Mouse (Mus musculus) heart, adult 2 months (tissue): ENCODE measurements around the gene Mpped1. TPM values are rescaled to one million over a fixed set of nuclear protein-coding genes. Genes with fewer than 3 reads are reported as not detected.

Experiments used
- DNase-seq, 2 experiments: peaks; one replicate each; pipeline ENCODE4 v3.0.0; 2021
- H3K27ac ChIP-seq: fragments of 200-600 bp; 2 replicates; pipeline ENCODE4 v1.8.1; 2022
- H3K27me3 ChIP-seq: fragments of 200-500 bp; 2 replicates; pipeline ENCODE4 v1.6.1; 2012; ENCODE audit warnings: mild to moderate bottlenecking, low read length, inconsistent platforms, mixed read lengths; ENCODE audit not compliant: control insufficient read depth, insufficient read depth
- H3K36me3 ChIP-seq: fragments of 200-500 bp; 2 replicates; pipeline ENCODE4 v1.6.1; 2012; ENCODE audit warnings: low read length, inconsistent platforms; ENCODE audit not compliant: control insufficient read depth, insufficient read depth
- H3K4me1 ChIP-seq: fragments of 200-500 bp; 2 replicates; pipeline ENCODE4 v1.6.1; 2011; ENCODE audit warnings: low read length; ENCODE audit not compliant: control insufficient read depth, insufficient read depth
- H3K4me3 ChIP-seq: fragments of 200-600 bp; 2 replicates; pipeline ENCODE4 v1.8.1; 2022
- H3K79me2 ChIP-seq: fragments of 200-500 bp; replicated peaks from 2 replicates; pipeline ENCODE4 v1.6.1; 2012; ENCODE audit warnings: mild to moderate bottlenecking, inconsistent platforms, low read length, moderate library complexity, mixed read lengths; ENCODE audit not compliant: control insufficient read depth, insufficient read depth
- H3K9ac ChIP-seq: fragments of 200-500 bp; 2 replicates; pipeline ENCODE4 v1.6.1; 2012; ENCODE audit warnings: low read depth, mild to moderate bottlenecking, control low read depth, inconsistent platforms, low read length, mixed read lengths
- CTCF ChIP-seq: fragments of 200-600 bp; IDR thresholded peaks from 2 replicates; pipeline ENCODE4 v1.8.1; 2022; ENCODE audit warnings: antibody characterized with exemption, mild to moderate bottlenecking, moderate library complexity
- EP300 ChIP-seq: fragments of 200-500 bp; IDR thresholded peaks from 2 replicates; pipeline ENCODE4 v1.6.1; 2011; ENCODE audit warnings: low read depth, low read length, control low read depth; ENCODE audit not compliant: insufficient read depth
- POLR2A ChIP-seq: fragments of 200-500 bp; IDR thresholded peaks from 2 replicates; pipeline ENCODE4 v1.6.1; 2011; ENCODE audit warnings: mild to moderate bottlenecking, low read depth, low read length, control low read depth; ENCODE audit not compliant: insufficient read depth
- WGBS: fragments of 180-500 bp; shearing (Covaris S2); methylation state at CpG from one replicate; pipeline ENCODE4 v1.1.7; 2018; 5-methylcytosine and 5-hydroxymethylcytosine counted together
- intact Hi-C: fragments of 180-260 bp; cut with DNase I; formaldehyde crosslinking; loops from one replicate; pipeline ENCODE4 v1.15.1; 2025
- polyA plus RNA-seq: library from polyadenylated mRNA; depleted of rRNA; stranded (reverse); fragments of >200 nt; gene quantifications from 2 replicates; pipeline ENCODE4 v1.2.3, GENCODE M21; 2012
- total RNA-seq, 2 experiments: library from RNA; stranded (reverse); gene quantifications; 2 replicates each; pipeline ENCODE4 v1.2.3; 2021

Mpped1 gene
- total and polyA plus RNA-seq, 3 experiments = not detected

DNA sequence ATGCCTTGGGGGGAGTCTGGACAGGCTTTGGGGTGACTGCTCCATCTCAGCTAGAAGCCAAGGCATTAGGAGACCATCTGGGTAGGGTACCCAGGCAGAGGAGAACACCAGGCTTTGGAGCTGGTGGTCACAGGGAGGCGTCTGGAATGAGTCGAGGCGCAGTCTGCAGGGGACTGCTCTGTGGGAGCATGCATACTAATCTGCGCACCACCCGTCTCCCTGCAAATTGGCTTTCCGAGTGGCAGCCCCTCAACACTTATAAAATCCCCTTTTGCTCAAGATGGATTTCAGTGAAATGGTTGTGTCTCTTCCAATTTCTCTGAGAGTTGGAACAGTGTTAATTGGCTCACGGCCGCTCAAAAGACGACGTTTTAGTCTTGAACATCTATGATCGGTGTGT is 2.0 kb downstream of the Mpped1 start:
- intact Hi-C loops = no loop called here
- H3K79me2 ChIP-seq = no peaks in the 10 kb centered on the region
- H3K9ac ChIP-seq = no peak overlapping the region
- no peak overlapping the region for H3K4me3 ChIP-seq
- no peak overlapping the region for H3K27ac ChIP-seq
- peaks cover 6% of the 10 kb centered on the region; the same call in 1 of the 2 replicates for H3K27me3 ChIP-seq
- H3K4me1 ChIP-seq = no peaks in the 10 kb centered on the region
- 65% methylated on average over 11 of the region's 11 CpGs for WGBS
- DNase-seq = no peak
- no peaks in the 10 kb centered on the region for H3K36me3 ChIP-seq
- TF ChIP-seq CTCF (no peak), POLR2A (no peak)

- intact Hi-C loops = no loop called here
- no peak for DNase-seq
- 51% methylated on average over 9 of the region's 9 CpGs for WGBS
- Histone ChIP-seq H3K27me3 (peaks cover 7% of the 10 kb centered on the region; the same call in 1 of the 2 replicates), H3K4me1 (no peaks in the 10 kb centered on the region), H3K36me3 (no peaks in the 10 kb centered on the region), H3K79me2 (no peaks in the 10 kb centered on the region), H3K4me3 (no peak overlapping the region), H3K27ac (no peak overlapping the region), H3K9ac (no peak overlapping the region)
- TF ChIP-seq CTCF (no peak), POLR2A (no peak), EP300 (no peak)
These were observed 3.0 kb downstream of the Mpped1 start for GRCm38 (mm10) chr15:83782284-83782683.

DNA sequence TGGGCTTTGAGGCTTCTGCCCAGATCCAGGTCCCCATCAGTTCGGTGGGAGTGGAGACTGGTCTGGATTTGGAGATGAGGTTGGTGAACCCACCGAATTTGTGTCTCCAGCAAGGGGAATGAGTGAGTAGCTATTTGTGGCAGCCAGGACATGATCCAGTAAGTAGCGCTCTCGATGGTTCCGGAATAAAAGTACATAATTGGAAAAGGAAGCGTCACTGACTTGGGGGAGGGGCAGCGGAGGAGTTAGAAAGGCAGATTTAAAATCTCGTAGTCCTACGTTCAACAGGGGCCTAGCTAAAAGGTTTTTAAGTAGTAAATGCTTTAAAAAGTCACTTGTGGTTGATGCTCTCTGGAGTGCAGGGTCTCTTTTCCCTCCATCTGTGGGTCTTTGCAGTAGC is 5.5 kb downstream of the Mpped1 start:
- Histone ChIP-seq H3K27me3 (peaks cover 5% of the 10 kb centered on the region; the same call in 1 of the 2 replicates), H3K79me2 (no peaks in the 10 kb centered on the region), H3K4me1 (no peaks in the 10 kb centered on the region), H3K36me3 (no peaks in the 10 kb centered on the region), H3K27ac (no peak overlapping the region), H3K4me3 (no peak overlapping the region), H3K9ac (no peak overlapping the region)
- TF ChIP-seq POLR2A (no peak), CTCF (no peak), EP300 (no peak)
- no peak for DNase-seq
- WGBS = 62% methylated on average over 9 of the region's 9 CpGs
- intact Hi-C loops = no loop called here

DNA sequence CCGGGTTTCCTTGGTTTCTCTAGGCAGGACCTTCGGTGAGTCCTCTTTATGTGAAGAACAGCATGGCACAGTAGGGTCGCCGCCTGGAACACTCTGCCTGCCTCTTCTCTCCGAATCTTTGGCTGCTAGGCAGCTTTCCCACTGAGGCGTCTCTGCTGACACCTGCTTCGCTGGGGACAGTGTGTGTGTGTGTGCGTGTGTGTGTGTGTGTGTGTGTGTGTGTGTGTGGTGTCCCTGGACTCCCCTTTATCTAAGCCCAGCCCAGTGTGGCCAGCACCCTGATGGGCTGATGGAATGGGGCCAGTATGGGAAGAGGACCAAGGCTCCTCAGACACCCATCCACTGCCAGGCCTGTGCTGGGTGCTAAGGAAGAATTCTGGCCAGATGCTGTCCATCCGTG is 9.8 kb downstream of the Mpped1 start:
- no peak overlapping the region for H3K27ac ChIP-seq
- H3K4me3 ChIP-seq = no peak overlapping the region
- no peak overlapping the region for H3K9ac ChIP-seq
- H3K79me2 ChIP-seq = no peaks in the 10 kb centered on the region
- 66% methylated on average over 9 of the region's 9 CpGs for WGBS
- no peaks in the 10 kb centered on the region for H3K36me3 ChIP-seq
- DNase-seq = no peak
- no peak for TF ChIP-seq POLR2A
- no peak for TF ChIP-seq CTCF
- TF ChIP-seq EP300 = no peak
- intact Hi-C loops = no loop called here
- H3K4me1 ChIP-seq = no peaks in the 10 kb centered on the region
- H3K27me3 ChIP-seq = peaks cover 5% of the 10 kb centered on the region

- H3K36me3 ChIP-seq = no peaks in the 10 kb centered on the region
- no peaks in the 10 kb centered on the region for H3K79me2 ChIP-seq
- no peak overlapping the region for H3K4me3 ChIP-seq
- H3K27ac ChIP-seq = no peak overlapping the region
- intact Hi-C loops = no loop called here
- DNase-seq = no peak
- no peaks in the 10 kb centered on the region for H3K4me1 ChIP-seq
- no peak overlapping the region for H3K9ac ChIP-seq
- WGBS = 60% methylated on average over 7 of the region's 7 CpGs
- no peak for TF ChIP-seq EP300
- H3K27me3 ChIP-seq = peaks cover 3% of the 10 kb centered on the region; the same call in 1 of the 2 replicates
These were observed 17.7 kb downstream of the Mpped1 start for GRCm38 (mm10) chr15:83796924-83797323.

DNA sequence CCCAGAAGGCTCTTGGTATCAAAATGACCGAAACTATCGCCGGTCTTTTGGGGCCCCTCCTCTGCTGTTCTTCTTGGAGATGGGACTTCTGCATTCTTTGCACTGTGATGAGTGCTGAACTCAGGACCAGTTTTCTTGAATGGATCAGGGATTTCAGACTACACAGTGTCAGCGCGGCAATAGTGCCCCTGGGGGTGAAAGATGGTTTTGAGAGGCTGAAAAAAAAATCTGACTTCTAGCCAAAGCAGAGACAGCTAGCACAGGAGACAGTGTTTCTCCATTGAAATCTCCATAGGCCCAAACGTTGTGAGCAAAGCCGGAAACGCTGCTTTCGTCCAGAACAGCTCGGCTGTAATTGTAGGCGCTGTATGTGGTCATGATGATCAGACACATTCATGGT is 19.7 kb downstream of the Mpped1 start:
- H3K4me1 ChIP-seq = no peaks in the 10 kb centered on the region
- H3K9ac ChIP-seq = no peak overlapping the region
- no peak for TF ChIP-seq EP300
- no peak for TF ChIP-seq CTCF
- TF ChIP-seq POLR2A = no peak
- no peak for DNase-seq
- H3K4me3 ChIP-seq = no peak overlapping the region
- H3K27ac ChIP-seq = no peak overlapping the region
- no peaks in the 10 kb centered on the region for H3K79me2 ChIP-seq
- 82% methylated on average over 11 of the region's 11 CpGs for WGBS
- H3K36me3 ChIP-seq = no peaks in the 10 kb centered on the region
- intact Hi-C loops = no loop called here
- H3K27me3 ChIP-seq = peaks cover 2% of the 10 kb centered on the region; the same call in 1 of the 2 replicates

DNA sequence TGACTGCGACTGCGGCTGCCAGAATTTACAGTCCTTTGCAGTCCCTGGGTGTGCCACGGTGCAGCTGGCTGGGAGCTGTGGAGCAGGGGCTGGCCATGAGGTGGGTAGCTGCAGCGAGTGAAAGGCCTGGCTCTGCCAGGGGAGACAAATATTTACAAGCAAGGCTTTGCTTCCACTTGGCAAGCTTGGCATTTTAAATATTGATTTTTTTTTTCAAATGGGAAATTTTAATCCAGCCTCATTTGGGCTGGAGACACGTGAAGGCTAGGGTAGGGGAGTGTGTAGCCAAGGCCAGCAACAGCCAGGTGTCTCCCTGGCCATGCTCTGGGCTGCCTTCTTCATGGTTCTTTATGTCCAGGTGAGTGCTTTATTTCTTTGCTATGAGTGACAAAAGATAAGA is 21.7 kb downstream of the Mpped1 start:
- H3K9ac ChIP-seq = no peak overlapping the region
- 70% methylated on average over 5 of the region's 5 CpGs for WGBS
- H3K27ac ChIP-seq = no peak overlapping the region
- H3K79me2 ChIP-seq = no peaks in the 10 kb centered on the region
- no peaks in the 10 kb centered on the region for H3K36me3 ChIP-seq
- H3K4me1 ChIP-seq = no peaks in the 10 kb centered on the region
- TF ChIP-seq POLR2A (no peak), CTCF (no peak), EP300 (no peak)
- H3K27me3 ChIP-seq = peaks cover 2% of the 10 kb centered on the region; the same call in 1 of the 2 replicates
- intact Hi-C loops = no loop called here
- no peak for DNase-seq
- no peak overlapping the region for H3K4me3 ChIP-seq
